Mouse (Mus musculus) intestine, embryonic 14.5 days (tissue): ENCODE data around the gene Akt3. TPM values are rescaled to one million over a fixed set of nuclear protein-coding genes. Genes with fewer than 3 reads are reported as not detected.

ENCODE experiments used
- ATAC-seq: fragments of 200-750 bp; cut with Nextera tagmentation; replicated peaks from 2 replicates; pipeline ENCODE4 v1.8.0; 2017; ENCODE audit warnings: low read depth, moderate number of reproducible peaks, moderate TSS enrichment, moderate library complexity; ENCODE audit not compliant: low FRiP score, low TSS enrichment
- DNase-seq: peaks from one replicate; pipeline ENCODE4 v3.0.0-alpha.2; 2018; ENCODE audit warnings: low spot score
- H3K27ac ChIP-seq: fragments of 300-500 bp; sonication (generic); 2 replicates; pipeline ENCODE4 v1.5.1; 2014; ENCODE audit warnings: low read depth, mild to moderate bottlenecking, control low read depth
- H3K27me3 ChIP-seq: fragments of 300-500 bp; sonication (generic); replicated peaks from 2 replicates; pipeline ENCODE4 v1.6.1; 2014; ENCODE audit warnings: low read length, control low read depth; ENCODE audit not compliant: control insufficient read depth, insufficient read depth
- H3K36me3 ChIP-seq: fragments of 300-500 bp; sonication (generic); 2 replicates; pipeline ENCODE4 v1.6.1; 2014; ENCODE audit warnings: low read length, control low read depth; ENCODE audit not compliant: control insufficient read depth, insufficient read depth
- H3K4me1 ChIP-seq: fragments of 300-500 bp; sonication (generic); replicated peaks from 2 replicates; pipeline ENCODE4 v1.6.1; 2014; ENCODE audit warnings: low read length, control low read depth, mixed read lengths; ENCODE audit not compliant: control insufficient read depth, insufficient read depth
- H3K4me2 ChIP-seq: fragments of 300-500 bp; sonication (generic); 2 replicates; pipeline ENCODE4 v1.6.1; 2014; ENCODE audit warnings: low read length
- H3K4me3 ChIP-seq: fragments of 300-500 bp; sonication (generic); 2 replicates; pipeline ENCODE4 v1.5.1; 2014; ENCODE audit warnings: low read depth, low read length, control low read depth, mixed read lengths
- H3K9ac ChIP-seq: fragments of 300-500 bp; sonication (generic); 2 replicates; pipeline ENCODE4 v1.6.1; 2014; ENCODE audit warnings: mild to moderate bottlenecking, low read length
- H3K9me3 ChIP-seq: fragments of 300-500 bp; sonication (generic); 2 replicates; pipeline ENCODE4 v1.6.1; 2016; ENCODE audit warnings: low read length, control low read depth; ENCODE audit not compliant: control insufficient read depth
- WGBS: fragments of 180-500 bp; shearing (Covaris S2); extraction: QIAGEN DNeasy Blood & Tissue Kit; methylation state at CpG from one replicate; pipeline ENCODE4 v1.1.7; 2014; 5-methylcytosine and 5-hydroxymethylcytosine counted together
- polyA plus RNA-seq: library from polyadenylated mRNA; unstranded; fragments of >200 nt; fragmentation: Nextera tagmentation; extraction: Ambion mirVana; gene quantifications from 2 replicates; pipeline ENCODE4 v1.2.1, GENCODE M21; 2014

The Akt3 gene
- polyA plus RNA-seq, 1 experiment from 2014 or later, result 6.8 TPM

GRCm38 (mm10) chr1:177018750-177019149 is 239.3 kb downstream of the Akt3 start:
- Histone ChIP-seq H3K9ac (no peak overlapping the region), H3K9me3 (no peaks in the 10 kb centered on the region), H3K27me3 (no peaks in the 10 kb centered on the region), H3K4me3 (no peak overlapping the region), H3K4me2 (no peak overlapping the region), H3K4me1 (peaks cover 6% of the 10 kb centered on the region), H3K36me3 (peaks cover 13% of the 10 kb centered on the region), H3K27ac (no peak overlapping the region)
- WGBS, result 81% methylated on average over 1 of the region's 1 CpGs
- DNase-seq, result no peak
- no peak for ATAC-seq

- 79% methylated on average over 2 of the region's 2 CpGs for WGBS
- Histone ChIP-seq H3K4me2 (no peak overlapping the region), H3K9me3 (no peaks in the 10 kb centered on the region), H3K36me3 (peaks cover 2% of the 10 kb centered on the region; the same call in 1 of the 2 replicates), H3K9ac (no peak overlapping the region), H3K4me1 (peaks cover 6% of the 10 kb centered on the region), H3K4me3 (no peak overlapping the region), H3K27me3 (no peaks in the 10 kb centered on the region), H3K27ac (no peak overlapping the region)
- ATAC-seq (no peak), DNase-seq (peak; percentile 43)
These were observed 241.3 kb downstream of the Akt3 start for GRCm38 (mm10) chr1:177016729-177017128.

- no peaks in the 10 kb centered on the region for H3K27me3 ChIP-seq
- WGBS, result 50% methylated on average over 3 of the region's 3 CpGs
- no peak overlapping the region for H3K9ac ChIP-seq
- H3K9me3 ChIP-seq, result no peaks in the 10 kb centered on the region
- peaks cover 2% of the 10 kb centered on the region; the same call in 1 of the 2 replicates for H3K36me3 ChIP-seq
- no peak overlapping the region for H3K4me3 ChIP-seq
- DNase-seq (peak; percentile 44), ATAC-seq (no peak)
- no peak overlapping the region for H3K4me2 ChIP-seq
- no peak overlapping the region for H3K27ac ChIP-seq
- peaks cover 6% of the 10 kb centered on the region for H3K4me1 ChIP-seq
These were observed 242.1 kb downstream of the Akt3 start for GRCm38 (mm10) chr1:177015917-177016316.

- peaks cover 6% of the 10 kb centered on the region for H3K4me1 ChIP-seq
- peak overlapping the region; percentile 18; the same call in 1 of the 2 replicates for H3K27ac ChIP-seq
- H3K27me3 ChIP-seq, result no peaks in the 10 kb centered on the region
- H3K36me3 ChIP-seq, result peaks cover 2% of the 10 kb centered on the region; the same call in 1 of the 2 replicates
- no peak overlapping the region for H3K9ac ChIP-seq
- no peak overlapping the region for H3K4me2 ChIP-seq
- ATAC-seq (peak; percentile 54; the same call in 1 of the 2 replicates), DNase-seq (peak; percentile 50)
- 56% methylated on average over 6 of the region's 6 CpGs for WGBS
- H3K9me3 ChIP-seq, result no peaks in the 10 kb centered on the region
- H3K4me3 ChIP-seq, result no peak overlapping the region
These were observed 243.0 kb downstream of the Akt3 start for GRCm38 (mm10) chr1:177014921-177015439.

GRCm38 (mm10) chr1:177014346-177014745 is 243.7 kb downstream of the Akt3 start:
- Histone ChIP-seq H3K36me3 (no peaks in the 10 kb centered on the region), H3K4me2 (no peak overlapping the region), H3K27me3 (no peaks in the 10 kb centered on the region), H3K27ac (peak overlapping the region; percentile 18; the same call in 1 of the 2 replicates), H3K9ac (no peak overlapping the region), H3K9me3 (no peaks in the 10 kb centered on the region), H3K4me3 (no peak overlapping the region), H3K4me1 (peaks cover 6% of the 10 kb centered on the region)
- WGBS, result 29% methylated on average over 2 of the region's 2 CpGs
- ATAC-seq (no peak), DNase-seq (no peak)

GRCm38 (mm10) chr1:177013776-177014175 is 244.2 kb downstream of the Akt3 start:
- 94% methylated on average over 3 of the region's 3 CpGs for WGBS
- Histone ChIP-seq H3K9ac (no peak overlapping the region), H3K27me3 (no peaks in the 10 kb centered on the region), H3K4me1 (peaks cover 6% of the 10 kb centered on the region), H3K9me3 (no peaks in the 10 kb centered on the region), H3K27ac (0 out of 2 replicates have a peak overlapping the region, but pooled peaks have one; percentile 18), H3K36me3 (no peaks in the 10 kb centered on the region), H3K4me2 (no peak overlapping the region), H3K4me3 (no peak overlapping the region)
- ATAC-seq (no peak), DNase-seq (peak; percentile 43)

- ATAC-seq, result no peak
These were observed 244.7 kb downstream of the Akt3 start for GRCm38 (mm10) chr1:177013313-177013712.

GRCm38 (mm10) chr1:177012774-177013173 is 245.2 kb downstream of the Akt3 start:
- Histone ChIP-seq H3K4me2 (no peak overlapping the region), H3K4me3 (no peak overlapping the region), H3K9me3 (no peaks in the 10 kb centered on the region), H3K9ac (no peak overlapping the region), H3K4me1 (peaks cover 6% of the 10 kb centered on the region), H3K27me3 (no peaks in the 10 kb centered on the region), H3K36me3 (no peaks in the 10 kb centered on the region), H3K27ac (no peak overlapping the region)
- DNase-seq (no peak), ATAC-seq (no peak)
- WGBS, result 69% methylated on average over 3 of the region's 3 CpGs

More at GRCm38 (mm10) chr1:177013313-177013712, 244.7 kb downstream of the Akt3 start:
- 95% methylated on average over 1 of the region's 1 CpGs for WGBS
- no peaks in the 10 kb centered on the region for H3K27me3 ChIP-seq
- H3K9me3 ChIP-seq, result no peaks in the 10 kb centered on the region
- no peak overlapping the region for H3K4me3 ChIP-seq
- DNase-seq, result peak; percentile 33
- no peak overlapping the region for H3K9ac ChIP-seq
- H3K36me3 ChIP-seq, result no peaks in the 10 kb centered on the region
- peaks cover 6% of the 10 kb centered on the region for H3K4me1 ChIP-seq
- no peak overlapping the region for H3K4me2 ChIP-seq
- H3K27ac ChIP-seq, result no peak overlapping the region

- peaks cover 6% of the 10 kb centered on the region for H3K4me1 ChIP-seq
- no peaks in the 10 kb centered on the region for H3K9me3 ChIP-seq
- H3K36me3 ChIP-seq, result no peaks in the 10 kb centered on the region
- no peak overlapping the region for H3K4me3 ChIP-seq
- H3K4me2 ChIP-seq, result no peak overlapping the region
- DNase-seq, result no peak
- no peak overlapping the region for H3K9ac ChIP-seq
- no peaks in the 10 kb centered on the region for H3K27me3 ChIP-seq
- ATAC-seq, result no peak
- WGBS, result 87% methylated on average over 13 of the region's 13 CpGs
- no peak overlapping the region for H3K27ac ChIP-seq
These were observed 246.3 kb downstream of the Akt3 start for GRCm38 (mm10) chr1:177011688-177012087.
